Mouse (Mus musculus) layer of hippocampus, adult 9-10 months (tissue): Measurements from ENCODE around the gene Gsta4.
A peak's percentile ranks its signal among the peaks of the same experiment; 100 is the strongest.
"Not testable (repeated sequence)": the region's sequence is repeated elsewhere in the genome, so short reads cannot be mapped to it uniquely, and the experiment has no call there.

Experiments
- DNase-seq: peaks from one replicate; pipeline ENCODE4 v3.0.0; 2022; ENCODE audit warnings: low spot score

Gene Gsta4

DNA sequence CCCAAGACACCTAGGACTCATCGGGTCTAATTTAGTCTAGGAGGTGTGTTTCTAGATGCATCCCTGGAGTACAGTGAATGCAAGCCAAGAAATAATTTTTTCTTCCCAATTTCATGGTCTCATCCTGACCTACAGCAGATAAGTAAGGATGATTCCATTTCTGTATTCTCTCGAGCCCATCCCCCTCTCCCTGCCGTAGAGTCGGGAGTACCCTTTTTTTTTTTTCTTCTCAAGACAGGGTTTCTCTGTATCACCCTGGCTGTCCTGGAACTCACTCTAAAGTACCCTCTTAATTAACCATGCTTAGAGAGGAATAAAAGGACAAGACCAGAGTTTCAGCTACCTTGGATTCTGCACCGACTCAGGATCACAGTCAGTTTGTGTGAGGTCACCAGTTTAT lies 4.4 kb upstream of the Gsta4 start:
- DNase-seq: no peak

DNA sequence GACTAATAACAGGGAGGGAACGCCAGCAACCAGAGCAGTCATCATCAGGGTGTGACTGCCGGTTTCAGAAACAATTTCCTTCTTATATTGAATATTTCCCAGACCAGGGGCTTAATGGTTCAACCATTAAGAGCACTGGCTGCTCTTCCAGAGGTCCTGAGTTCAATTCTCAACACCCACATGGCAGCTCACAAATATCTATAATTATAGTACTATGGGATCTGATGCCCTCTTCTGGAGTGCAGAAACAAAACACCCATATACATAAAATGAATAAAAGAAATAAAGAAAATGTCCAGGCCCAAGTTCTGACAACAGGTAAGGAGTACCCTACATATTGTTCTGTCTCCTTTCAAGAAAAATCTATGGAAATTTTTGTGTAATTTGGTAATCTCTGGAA lies 3.5 kb upstream of the Gsta4 start:
- DNase-seq: no peak

DNA sequence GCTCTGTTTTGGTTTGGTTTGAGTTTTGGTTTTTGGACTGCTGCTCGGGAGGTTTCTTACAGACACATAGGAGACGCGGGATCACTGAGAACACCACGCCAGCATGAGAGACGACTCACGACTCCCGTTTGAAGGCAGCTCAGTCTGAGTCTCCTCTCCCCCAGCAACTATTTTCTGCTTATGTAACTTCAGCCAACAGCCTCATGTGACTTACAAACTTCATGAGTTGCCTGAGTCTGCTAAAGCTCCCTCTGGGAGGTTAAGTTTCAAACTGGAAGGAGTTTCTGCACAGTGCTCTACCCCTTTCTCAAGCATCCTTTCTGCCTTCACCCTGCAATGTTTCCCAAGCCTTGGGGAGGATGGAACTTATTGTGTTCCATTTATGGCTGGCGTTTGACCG lies 3.1 kb downstream of the Gsta4 start:
- no peak for DNase-seq

DNA sequence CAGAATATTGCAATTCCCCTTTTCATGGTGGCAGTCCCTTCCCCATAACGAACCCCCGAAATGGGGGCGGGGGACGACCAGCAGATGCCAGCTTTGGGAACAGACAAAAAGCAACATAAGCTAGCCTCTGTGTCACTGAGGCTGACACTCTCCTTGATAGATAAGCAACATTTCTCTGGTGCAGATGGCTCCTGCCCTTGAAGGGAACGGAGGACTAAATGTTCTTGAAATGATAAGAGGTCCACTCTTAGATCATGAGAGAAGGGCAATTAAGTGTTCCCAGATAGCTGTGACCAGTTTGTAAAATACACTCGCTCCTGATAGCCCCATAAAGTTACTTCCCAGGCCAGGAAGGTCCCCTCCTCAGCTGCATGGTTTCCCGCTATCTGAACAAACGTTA lies 6.3 kb downstream of the Gsta4 start:
- no peak for DNase-seq

DNA sequence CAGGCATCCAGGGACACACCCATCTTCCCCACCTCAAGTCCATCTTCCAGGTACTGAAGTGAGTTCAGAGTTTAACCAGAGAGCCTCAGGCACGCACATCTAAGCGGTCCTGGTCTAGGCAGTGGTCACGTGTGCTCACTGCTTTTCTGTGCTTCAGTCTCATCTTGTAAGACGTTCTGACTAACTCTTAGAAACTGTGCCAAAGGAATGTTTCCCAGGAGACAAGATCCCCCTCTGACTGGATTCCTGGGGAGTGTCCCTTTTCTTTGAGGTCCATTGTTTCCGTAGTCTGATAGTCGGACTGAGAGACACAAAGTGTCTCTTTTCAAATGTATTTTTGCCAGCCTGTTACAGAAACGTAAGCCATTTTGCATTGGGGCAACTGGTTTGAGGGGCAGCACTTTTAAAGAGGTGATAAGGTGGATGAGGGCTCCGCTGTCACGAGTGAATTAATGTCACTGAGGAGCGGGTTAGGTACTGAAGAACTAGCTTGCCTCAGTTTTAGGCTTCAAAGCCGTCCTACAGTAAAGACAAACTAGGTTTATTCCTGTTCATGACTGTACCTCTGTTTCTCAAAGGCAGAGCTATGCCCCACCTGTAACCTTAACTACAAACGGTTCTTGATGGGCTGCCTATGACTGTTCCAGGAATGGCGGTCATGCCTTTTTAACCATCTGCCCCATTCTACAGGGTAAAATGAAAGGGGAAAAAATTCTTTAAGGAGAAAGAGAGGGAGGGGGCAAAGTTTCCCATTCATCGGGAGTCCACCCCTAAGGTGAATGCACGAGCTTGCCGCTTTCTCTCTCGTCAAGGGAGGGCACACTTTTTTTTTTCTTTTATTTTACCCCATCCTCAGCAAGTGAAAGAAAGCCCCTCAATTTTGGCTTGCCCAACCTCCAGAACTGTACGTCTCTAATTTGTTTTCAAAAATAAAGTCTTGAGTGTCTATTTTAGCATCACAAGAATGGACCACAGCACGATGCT lies 8.4 kb downstream of the Gsta4 start:
- DNase-seq: no peak

DNA sequence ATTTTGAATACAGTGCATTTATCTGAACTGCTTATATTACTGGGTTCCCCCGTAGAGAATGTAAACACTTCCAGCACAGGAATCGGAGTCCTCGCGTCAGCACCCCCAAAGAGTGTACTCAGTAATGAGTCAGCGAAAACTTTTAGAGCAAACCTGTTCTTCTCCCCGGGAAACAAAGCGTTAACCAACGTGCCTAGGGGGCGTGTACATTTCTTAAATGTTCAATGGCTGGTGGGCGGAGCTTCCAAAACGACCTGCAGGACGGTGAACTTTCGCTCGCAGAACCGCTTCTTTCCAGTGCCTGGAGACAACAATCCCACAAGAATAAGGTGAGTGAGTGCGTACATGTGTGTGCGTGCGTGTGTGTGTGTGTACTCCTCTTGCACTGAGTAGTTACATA lies 9.2 kb downstream of the Gsta4 start:
- no peak for DNase-seq

DNA sequence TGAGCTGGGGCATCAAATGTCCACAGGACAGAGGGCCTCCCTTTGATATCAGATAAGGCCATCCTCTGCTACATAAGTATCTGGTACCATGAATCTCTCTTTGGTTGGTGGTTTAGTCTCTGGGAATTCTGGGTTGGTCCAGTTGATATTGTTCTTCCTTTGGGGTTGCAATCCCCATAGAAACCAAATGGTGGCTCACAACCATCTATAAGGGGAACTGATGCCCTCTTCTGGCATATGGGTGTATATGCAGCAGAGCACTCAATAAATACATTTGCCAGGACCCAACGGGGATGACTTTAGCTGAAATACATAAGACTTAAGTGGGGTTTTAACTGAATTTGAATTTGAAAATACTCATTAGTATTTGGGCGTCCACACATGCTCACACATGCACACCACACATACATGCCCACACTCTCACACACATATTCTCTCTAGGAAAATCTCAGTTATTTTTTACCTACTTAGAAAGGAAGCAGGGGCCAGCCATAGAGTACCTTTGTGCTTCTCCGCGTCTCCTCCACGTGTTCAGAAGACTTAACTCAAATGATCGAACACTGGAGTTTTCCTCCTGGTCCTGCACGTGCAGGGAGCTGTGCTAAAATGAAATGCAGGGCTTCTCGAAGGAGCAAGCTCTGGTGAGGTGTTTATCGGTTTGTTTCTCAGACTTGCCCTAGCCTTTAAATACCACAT lies 11.5 kb downstream of the Gsta4 start:
- peak; percentile 43 for DNase-seq

DNA sequence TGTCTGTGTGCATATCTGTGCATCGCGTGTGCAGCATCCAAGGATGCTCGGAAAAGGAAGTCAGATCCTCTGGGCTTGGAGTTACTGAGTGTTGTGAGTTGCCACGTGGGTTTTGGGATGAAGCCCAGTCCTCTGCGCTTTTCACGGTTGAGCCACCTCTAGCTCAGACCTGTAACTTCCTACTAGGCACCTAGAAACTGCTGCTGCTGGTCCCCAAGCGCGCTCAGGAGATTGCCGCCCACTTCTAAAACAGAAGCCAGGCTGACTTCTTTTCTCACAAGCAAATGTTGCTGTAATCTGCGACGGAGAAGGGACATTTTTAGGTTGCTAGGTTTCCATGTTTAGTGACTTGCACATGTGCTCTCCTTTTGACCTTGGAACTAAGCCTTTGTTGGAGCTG lies 12.5 kb downstream of the Gsta4 start:
- DNase-seq: no peak

DNA sequence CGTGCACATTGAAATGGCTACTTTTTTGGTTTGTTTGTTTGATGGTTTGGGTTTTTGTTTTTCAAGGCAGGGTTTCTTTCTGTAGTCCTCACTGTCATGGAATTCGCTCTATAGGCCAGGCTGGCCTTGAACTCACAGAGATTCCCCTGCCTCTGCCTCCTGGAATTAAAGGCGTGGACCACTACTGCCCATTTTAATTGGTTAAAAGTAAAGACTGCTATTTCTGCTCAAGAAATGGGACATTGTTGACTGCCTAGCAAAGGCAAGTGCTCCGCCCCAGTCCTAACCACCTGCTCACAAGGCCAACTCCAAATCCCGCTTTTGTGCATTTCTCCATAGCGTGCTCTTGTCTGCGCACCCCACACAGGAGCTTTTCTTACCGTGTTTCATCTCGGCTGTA lies 15.2 kb downstream of the Gsta4 start:
- DNase-seq: no peak

DNA sequence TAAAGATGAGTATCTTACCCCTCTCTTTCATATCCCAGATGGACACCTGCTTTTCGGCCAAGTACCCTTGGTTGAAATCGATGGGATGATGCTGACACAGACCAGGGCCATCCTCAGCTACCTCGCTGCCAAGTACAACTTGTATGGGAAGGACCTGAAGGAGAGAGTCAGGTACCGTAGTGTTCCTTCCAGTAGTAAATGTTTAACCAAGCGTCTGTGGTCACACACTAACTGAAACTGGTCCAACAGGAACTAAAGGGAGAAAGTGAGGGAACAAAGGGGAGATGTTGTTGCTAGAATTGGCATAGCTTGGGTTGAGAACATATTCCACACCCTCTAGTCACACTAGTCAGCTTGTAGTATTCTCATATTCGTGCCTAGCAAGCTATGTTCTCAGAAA lies 21.6 kb downstream of the Gsta4 start:
- DNase-seq: no peak

DNA sequence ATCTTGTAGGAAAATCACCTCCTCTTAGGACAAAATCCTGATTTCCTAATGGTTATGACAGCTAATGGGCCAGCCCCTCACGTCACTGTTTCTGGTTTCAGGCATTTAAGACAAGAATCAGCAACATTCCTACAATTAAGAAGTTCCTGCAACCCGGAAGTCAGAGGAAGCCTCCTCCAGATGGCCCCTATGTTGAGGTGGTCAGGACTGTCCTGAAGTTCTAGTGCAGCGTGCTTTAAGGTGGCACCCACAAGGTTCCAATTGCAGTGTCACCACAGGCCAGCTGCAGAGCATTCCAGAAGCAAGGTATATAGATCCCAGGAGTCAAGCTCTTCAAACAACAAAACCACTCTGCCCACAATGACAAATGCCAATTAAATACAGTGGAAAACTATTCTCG lies 26.4 kb downstream of the Gsta4 start:
- DNase-seq: no peak

DNA sequence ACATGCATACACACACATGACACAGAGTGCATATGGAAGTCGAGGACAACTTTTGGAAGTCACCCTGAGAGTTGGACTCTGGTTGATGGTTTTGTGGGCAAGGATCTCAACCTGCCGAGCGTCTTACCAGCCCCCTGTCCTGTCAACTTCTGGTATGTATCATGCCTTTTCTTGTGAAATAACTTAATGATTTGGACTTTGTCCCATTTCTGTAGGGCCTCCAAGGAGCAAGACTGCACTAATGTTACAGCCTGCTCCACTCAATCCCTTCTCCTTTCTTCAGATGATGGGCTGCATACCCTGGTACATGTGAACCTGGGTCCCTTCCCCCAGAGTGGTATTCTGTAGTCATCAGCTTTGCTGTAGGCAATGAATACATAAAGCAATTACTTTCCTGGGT lies 27.5 kb downstream of the Gsta4 start:
- no peak for DNase-seq

DNA sequence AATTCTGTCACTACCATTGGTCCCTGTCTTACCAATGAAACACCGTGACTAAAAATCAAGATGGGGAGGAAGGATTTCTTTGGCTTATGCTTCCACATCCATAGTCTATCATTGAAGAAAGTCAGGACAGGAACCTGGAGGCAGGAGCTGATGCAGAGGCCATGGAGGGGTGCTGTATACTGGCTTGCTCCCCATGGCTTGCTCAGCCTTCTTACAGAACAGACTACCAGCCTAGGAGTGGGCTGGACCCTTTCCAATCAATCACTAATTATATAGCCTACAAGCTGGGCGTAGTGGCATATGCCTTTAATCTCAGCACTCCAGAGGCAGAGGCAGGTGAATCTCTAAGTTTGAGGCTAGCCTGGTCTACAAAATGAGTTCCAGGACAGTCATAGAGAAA lies 28.2 kb downstream of the Gsta4 start:
- no peak for DNase-seq

DNA sequence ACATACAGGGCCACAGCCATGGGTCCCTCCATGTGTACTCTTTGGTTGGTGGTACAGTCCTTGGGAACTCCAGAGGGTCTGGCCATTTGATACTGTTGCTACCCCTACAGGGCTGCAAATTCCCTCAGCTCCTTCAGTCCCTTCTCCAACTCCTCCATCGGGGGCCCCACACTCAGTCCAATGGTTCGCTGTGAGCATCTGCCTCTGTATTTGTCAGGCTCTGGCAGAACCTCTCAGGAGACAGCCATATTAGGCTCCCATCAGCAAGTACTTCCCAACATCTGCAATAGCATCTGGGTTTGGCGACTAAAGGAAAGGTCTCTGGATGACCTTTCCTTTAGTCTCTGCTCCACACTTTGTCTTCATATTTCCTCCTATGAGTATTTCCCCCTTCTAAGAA lies 28.9 kb downstream of the Gsta4 start:
- DNase-seq: no peak

DNA sequence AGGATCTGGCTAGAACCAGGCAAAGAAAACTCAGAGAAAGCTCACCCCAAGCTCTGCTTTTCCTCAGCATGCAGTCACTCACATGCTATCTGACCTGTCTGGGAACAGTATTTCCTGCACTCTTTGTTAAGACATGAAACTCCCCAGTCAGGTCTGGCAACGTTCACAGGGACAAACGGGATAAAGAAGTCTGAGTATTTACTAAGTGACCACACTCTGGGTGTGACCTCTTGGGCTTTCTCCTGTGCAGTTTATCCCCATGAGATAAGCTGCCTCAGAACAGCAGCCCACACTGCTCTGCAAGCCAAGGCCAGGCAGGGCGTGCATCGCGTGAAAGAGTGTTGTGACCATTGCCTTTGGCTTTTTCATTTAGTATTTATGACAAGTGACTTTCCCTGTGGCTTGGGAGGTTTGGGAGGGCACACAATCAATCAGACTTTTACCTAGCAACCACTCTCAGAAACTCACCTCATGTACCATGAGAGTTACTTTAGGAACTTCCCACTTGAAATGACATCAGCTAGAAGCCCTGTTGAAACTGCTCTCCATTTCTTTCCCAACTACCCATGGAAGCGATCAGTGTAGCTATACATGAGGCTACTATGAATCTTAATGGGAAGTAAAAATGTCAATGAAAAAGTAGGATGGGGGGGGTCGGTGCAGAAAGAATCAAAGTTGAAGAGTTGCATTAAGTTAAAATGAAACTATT lies 29.9 kb downstream of the Gsta4 start:
- DNase-seq: no peak

DNA sequence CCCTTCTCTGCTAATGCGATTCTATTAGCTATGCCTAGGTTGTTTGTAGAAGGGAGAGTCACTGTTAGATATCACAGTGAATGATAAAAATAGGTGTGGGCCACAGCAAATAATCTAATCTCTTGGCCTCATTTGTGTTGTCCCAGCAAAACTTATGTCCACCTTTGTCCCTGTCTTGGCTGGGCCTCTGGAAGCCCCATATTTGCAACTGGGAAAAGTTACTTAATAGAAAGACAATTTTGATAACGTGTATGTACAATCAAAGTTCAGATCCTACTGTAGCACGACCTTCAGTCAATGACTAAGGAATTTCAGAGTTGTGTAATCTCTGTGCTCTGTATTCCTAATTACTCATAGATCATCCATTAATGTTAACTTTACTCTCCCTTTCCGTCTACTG lies 34.5 kb downstream of the Gsta4 start:
- DNase-seq: no peak

DNA sequence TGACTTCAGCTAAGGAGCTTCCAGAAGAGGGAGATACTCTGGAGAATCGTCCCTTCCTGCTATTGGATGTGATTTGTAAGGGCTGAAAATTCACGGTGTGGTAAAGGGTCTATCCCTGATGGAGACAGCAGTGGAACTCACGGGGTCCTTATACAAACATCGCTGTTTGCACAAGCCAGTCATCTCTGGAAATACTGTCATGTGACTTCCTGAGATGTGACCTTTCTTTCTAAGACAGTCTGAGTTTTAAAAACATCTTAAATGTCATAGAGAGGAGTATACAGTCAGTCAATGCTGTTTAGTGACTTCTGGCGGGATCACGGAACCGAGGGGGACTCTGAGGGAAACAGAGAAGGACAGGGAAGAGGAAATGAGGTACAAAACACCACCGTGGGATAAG lies 40.0 kb downstream of the Gsta4 start:
- DNase-seq: no peak

DNA sequence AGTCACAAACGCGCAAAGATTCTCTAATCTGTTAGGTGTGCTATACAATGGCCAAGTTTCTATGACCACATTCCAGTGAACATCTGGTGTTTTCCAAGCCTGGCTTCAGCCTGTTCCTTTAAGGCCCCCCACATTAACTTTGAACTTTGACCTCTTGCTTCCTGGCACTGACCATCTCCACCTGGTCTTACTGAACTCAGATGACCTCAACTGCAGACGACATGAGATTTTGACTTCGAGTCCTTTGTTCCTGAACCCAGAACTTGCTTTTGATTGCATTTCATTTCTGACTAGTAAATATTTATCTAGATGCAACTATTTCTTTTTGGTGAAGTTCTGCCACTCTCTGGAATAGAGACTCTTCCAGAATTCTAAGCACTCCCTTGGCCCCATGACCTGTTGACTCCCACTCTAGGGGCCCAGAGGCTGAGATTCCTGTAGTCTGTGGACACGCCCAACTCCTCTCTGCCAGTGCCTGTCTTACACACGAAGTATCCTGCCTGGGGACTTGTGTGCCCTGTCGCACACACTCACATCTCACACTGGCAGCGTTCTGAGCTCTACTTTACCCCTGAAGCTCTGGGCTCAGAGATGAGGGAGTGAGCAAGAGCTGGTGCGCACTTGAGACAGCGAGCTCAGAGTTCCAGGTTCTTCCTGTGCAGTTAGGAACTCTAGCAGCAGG lies 40.8 kb downstream of the Gsta4 start:
- DNase-seq: no peak

DNA sequence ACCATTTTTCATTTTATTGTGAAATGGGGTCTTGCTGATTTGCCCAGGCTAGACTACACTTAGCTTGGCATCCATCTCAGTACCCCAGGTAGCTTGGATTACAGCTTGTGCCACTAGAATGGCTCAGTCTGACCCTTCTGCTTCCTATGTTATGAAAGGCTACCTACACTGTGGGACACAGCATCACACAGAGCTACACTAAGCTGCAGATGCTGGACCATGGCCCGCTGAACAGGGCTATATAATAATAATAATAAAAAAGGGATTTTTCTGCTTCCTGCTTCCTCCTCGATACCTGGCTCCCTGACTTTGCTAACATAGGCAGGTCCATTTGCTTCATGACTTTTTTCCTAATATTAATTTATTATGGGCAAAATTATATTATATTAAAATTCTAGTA lies 41.8 kb downstream of the Gsta4 start:
- DNase-seq: no peak

DNA sequence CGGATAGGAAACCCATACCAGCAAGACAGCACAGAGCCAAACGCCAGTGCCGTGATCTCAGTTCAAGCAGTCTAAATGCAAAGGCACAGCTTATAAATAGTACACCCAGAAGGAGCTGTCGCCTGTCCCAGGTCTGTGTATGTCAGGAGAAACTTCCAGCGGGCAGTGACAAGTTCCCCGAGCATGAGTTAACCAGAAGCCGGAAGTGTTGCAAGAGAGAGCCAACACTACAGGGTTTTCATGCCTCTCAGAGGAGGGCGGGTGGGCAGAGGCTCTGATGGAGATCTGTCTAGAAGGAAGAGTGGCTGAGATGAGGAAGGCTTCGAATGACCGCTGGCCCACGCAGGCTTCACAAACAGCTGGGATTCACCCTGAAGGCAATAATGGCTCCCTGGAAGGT lies 42.7 kb downstream of the Gsta4 start:
- no peak for DNase-seq

DNA sequence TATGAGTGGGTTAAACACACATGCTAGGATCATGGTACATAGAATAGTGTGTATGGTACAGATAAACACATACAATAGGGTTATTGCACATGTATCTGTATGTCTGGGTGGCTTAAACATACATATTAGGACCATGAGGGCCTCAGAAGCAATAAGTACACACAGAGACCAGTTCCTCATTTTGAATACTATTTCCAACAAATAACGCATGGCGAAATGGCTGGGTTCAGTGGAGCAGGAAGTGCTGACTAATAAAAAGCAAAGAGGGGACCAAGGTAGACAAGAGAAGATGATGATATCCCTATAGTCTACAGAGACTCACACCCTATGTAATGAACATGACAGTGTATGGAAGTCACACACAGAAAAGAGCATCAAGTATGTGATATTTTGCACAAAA lies 45.5 kb downstream of the Gsta4 start:
- DNase-seq: no peak

DNA sequence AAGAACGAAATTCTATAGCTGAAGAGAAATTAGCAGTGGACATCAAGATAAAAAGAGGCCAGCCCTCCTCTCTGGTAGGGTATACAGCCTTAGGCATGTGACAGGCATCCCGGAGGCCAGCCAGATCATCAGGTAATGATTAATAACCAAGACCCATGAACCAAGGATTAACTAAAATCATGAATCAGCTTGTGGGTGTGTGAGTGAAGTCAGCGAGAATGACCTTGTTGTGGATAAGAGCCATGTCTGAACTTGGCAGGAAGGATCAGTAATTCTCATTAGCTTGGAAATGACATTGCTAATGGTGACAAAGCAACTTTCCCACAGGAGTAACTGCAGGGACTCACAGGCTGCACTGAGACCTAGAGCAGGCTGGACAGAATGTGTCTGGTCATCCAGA lies 47.1 kb downstream of the Gsta4 start:
- not testable (repeated sequence) for DNase-seq
